Mouse (Mus musculus) limb, embryonic 12.5 days (tissue): ENCODE results near the gene Ppp2r5c. TPM values are rescaled to one million over a fixed set of nuclear protein-coding genes. Genes with fewer than 3 reads are reported as not detected.

Source experiments
- ATAC-seq: fragments of 200-750 bp; cut with Nextera tagmentation; 2 replicates; pipeline ENCODE4 v1.8.0; 2017; ENCODE audit warnings: low read depth, moderate TSS enrichment; ENCODE audit not compliant: insufficient number of reproducible peaks, insufficient read depth, low FRiP score, low TSS enrichment
- H3K27ac ChIP-seq: fragments of 300-500 bp; sonication (generic); 2 replicates; pipeline ENCODE4 v1.5.1; 2016; ENCODE audit warnings: mild to moderate bottlenecking, moderate library complexity
- H3K27me3 ChIP-seq: fragments of 300-500 bp; sonication (generic); 2 replicates; pipeline ENCODE4 v1.6.1; 2016; ENCODE audit warnings: mild to moderate bottlenecking, moderate library complexity
- H3K36me3 ChIP-seq: fragments of 300-500 bp; sonication (generic); 2 replicates; pipeline ENCODE4 v1.6.1; 2016; ENCODE audit warnings: mild to moderate bottlenecking, moderate library complexity
- H3K4me1 ChIP-seq: fragments of 300-500 bp; sonication (generic); replicated peaks from 2 replicates; pipeline ENCODE4 v1.6.1; 2016
- H3K4me2 ChIP-seq: fragments of 300-500 bp; sonication (generic); 2 replicates; pipeline ENCODE4 v1.6.1; 2016; ENCODE audit warnings: mild to moderate bottlenecking, moderate library complexity
- H3K4me3 ChIP-seq: fragments of 300-500 bp; sonication (generic); replicated peaks from 2 replicates; pipeline ENCODE4 v1.5.1; 2016; ENCODE audit warnings: mild to moderate bottlenecking
- H3K9ac ChIP-seq: fragments of 300-500 bp; sonication (generic); replicated peaks from 2 replicates; pipeline ENCODE4 v1.6.1; 2016; ENCODE audit warnings: mild to moderate bottlenecking, moderate library complexity
- H3K9me3 ChIP-seq: fragments of 300-500 bp; sonication (generic); 2 replicates; pipeline ENCODE4 v1.6.1; 2016; ENCODE audit warnings: mild to moderate bottlenecking, moderate library complexity
- WGBS: fragments of 180-500 bp; shearing (Covaris S2); methylation state at CpG from one replicate; pipeline ENCODE4 v1.1.7; 2016; 5-methylcytosine and 5-hydroxymethylcytosine counted together
- polyA plus RNA-seq: library from polyadenylated mRNA; unstranded; fragments of >200 nt; fragmentation: Nextera tagmentation; extraction: Ambion mirVana; gene quantifications from 2 replicates; pipeline ENCODE4 v1.2.1, GENCODE M21; 2016

Gene Ppp2r5c
- polyA plus RNA-seq, 1 experiment from 2014 or later = 153 TPM

DNA sequence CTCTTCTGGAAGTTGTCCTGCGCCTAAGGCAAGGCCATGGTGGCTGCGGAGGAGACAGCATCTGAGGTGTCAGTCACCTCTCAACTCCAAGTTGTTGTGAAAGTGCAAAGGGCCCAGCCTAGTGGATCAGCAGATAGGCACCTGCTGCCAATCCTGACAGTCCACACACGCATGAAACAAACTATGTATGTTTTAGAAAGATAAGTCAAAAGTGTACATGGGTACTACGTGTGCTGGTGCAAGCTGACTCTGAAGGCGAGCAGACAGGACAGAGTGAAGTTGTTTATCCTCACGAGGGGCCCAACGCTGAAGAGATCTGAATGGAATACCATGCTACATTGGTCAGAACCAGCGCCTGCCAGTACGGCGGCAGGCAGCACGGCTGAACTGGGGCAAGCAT is 117.9 kb downstream of the Ppp2r5c start:
- Histone ChIP-seq H3K27ac (no peak overlapping the region), H3K4me3 (no peak overlapping the region), H3K4me1 (no peaks in the 10 kb centered on the region), H3K9ac (no peak overlapping the region), H3K9me3 (no peaks in the 10 kb centered on the region), H3K27me3 (no peaks in the 10 kb centered on the region), H3K36me3 (peaks cover 93% of the 10 kb centered on the region), H3K4me2 (no peak overlapping the region)
- WGBS = 91% methylated on average over 11 of the region's 11 CpGs
- no peak for ATAC-seq

DNA sequence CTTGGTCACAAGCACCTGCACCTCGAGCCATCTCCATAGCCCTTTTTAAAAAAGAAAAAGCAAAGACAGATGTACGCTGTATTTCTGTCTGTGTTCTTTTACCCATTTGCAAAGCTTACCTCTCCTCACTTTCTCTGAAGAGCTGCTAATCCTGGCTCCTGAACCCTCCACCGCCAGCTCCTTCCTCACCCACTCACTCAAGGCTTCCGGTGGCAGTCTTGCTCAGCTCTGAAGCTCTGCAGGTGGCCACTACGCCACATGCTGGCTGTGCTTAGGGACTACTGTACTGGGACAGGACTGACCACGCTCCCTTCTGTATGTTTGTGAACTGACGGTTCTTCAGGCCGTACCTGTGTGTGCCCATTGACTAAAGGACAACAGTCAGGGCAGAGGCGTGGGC is 119.4 kb downstream of the Ppp2r5c start:
- no peak for ATAC-seq
- peaks cover 93% of the 10 kb centered on the region for H3K36me3 ChIP-seq
- WGBS = 90% methylated on average over 9 of the region's 9 CpGs

DNA sequence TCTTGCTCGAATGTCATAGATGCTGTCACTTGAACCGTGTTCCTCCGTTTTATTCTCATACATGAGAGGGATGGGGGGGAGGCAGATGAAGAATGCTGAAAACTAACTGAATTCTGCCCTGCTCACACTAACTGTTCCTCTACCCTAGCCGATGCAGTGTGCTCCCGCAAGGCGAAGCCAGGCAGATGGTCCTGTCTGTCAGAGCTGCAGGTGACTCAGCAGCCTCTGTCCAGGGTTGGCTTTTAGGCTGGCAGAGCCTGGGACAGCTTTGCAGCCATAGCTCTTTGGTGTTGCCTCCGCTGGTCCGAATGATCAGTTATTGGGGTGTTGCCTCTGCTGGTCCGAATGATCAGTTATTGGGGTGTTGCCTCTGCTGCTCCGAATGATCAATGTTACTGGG is 124.1 kb downstream of the Ppp2r5c start:
- H3K27me3 ChIP-seq = no peaks in the 10 kb centered on the region
- no peak overlapping the region for H3K4me2 ChIP-seq
- WGBS = 94% methylated on average over 10 of the region's 10 CpGs

More for the DNA sequence above, 119.4 kb downstream of the Ppp2r5c start:
- Histone ChIP-seq H3K9ac (no peak overlapping the region), H3K4me3 (no peak overlapping the region), H3K4me2 (no peak overlapping the region), H3K4me1 (no peaks in the 10 kb centered on the region), H3K9me3 (no peaks in the 10 kb centered on the region), H3K27me3 (no peaks in the 10 kb centered on the region), H3K27ac (no peak overlapping the region)

DNA sequence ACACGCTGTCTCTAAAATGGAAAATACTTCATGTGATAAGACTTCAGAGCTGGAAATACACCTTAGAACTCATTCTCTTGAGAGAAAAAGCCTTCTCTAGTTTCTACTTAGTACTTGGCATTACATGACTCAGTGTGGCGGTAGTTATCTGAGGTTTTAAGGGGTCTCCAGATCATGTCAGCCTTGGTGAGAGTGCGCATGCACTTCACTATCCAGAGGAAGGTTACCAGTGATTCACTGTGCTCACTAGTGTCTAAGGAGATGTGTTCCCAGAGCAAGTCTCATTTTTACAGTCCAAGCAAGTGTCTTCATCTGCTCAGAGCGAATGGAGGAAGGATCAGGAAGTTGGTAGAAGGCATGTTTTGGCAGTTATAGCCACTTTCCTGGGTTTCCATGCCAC is 125.4 kb downstream of the Ppp2r5c start:
- no peak overlapping the region for H3K27ac ChIP-seq
- WGBS = 99% methylated on average over 4 of the region's 4 CpGs
- H3K4me1 ChIP-seq = no peaks in the 10 kb centered on the region
- peaks cover 85% of the 10 kb centered on the region for H3K36me3 ChIP-seq
- no peak overlapping the region for H3K4me3 ChIP-seq
- H3K9ac ChIP-seq = no peak overlapping the region
- no peaks in the 10 kb centered on the region for H3K9me3 ChIP-seq
- H3K27me3 ChIP-seq = no peaks in the 10 kb centered on the region
- no peak for ATAC-seq
- H3K4me2 ChIP-seq = no peak overlapping the region

More for the DNA sequence above, 124.1 kb downstream of the Ppp2r5c start:
- ATAC-seq = no peak
- Histone ChIP-seq H3K36me3 (peaks cover 98% of the 10 kb centered on the region), H3K9ac (no peak overlapping the region), H3K4me3 (no peak overlapping the region), H3K4me1 (no peaks in the 10 kb centered on the region), H3K9me3 (no peaks in the 10 kb centered on the region), H3K27ac (no peak overlapping the region)

DNA sequence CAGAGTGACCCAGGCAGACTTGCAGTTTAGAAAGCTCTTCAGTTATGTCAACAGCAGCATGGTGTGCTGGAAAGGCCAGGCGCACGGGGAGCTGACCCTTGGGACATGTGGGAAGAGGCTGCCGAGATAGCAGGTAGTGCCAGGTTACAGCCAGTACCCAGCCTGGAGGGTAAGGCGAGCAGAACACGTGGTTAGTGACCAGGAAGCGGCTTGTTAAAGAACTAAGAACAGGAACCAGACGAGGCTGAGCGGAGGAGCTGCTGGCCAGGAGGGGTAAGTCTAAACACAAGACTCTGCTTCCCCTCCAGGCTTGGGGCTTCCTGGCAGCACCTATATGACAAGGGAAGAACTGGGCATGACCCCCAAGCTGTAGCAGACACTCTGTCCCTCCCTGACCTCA is 126.7 kb downstream of the Ppp2r5c start:
- H3K4me1 ChIP-seq = no peaks in the 10 kb centered on the region
- no peaks in the 10 kb centered on the region for H3K9me3 ChIP-seq
- WGBS = 79% methylated on average over 8 of the region's 8 CpGs
- no peak for ATAC-seq
- H3K27me3 ChIP-seq = no peaks in the 10 kb centered on the region
- H3K27ac ChIP-seq = no peak overlapping the region
- H3K4me3 ChIP-seq = no peak overlapping the region
- H3K9ac ChIP-seq = no peak overlapping the region
- peaks cover 78% of the 10 kb centered on the region for H3K36me3 ChIP-seq
- H3K4me2 ChIP-seq = no peak overlapping the region

DNA sequence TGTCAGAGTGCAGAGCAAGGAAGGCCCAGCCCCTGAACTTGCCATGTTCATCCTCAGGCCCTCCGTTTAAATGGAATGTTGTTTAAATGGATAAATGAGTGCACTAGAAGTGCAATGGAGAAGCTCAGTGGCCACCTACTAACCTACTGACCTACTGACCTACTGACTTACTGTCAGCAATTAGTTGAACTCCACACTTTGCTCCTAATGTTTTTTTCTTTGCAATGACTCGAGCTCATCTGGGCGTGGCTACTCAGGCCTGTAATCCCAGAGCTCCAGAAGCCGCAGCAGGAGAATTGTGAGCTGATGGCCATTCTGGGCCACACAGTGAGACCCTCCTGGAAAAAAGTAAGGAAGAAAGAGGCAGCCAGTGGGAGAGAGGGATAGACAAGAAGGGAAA is 129.0 kb downstream of the Ppp2r5c start:
- H3K4me1 ChIP-seq = no peaks in the 10 kb centered on the region
- no peak overlapping the region for H3K9ac ChIP-seq
- no peak overlapping the region for H3K4me2 ChIP-seq
- H3K27me3 ChIP-seq = no peaks in the 10 kb centered on the region
- no peak overlapping the region for H3K4me3 ChIP-seq
- H3K36me3 ChIP-seq = peaks cover 69% of the 10 kb centered on the region
- H3K9me3 ChIP-seq = no peaks in the 10 kb centered on the region
- no peak overlapping the region for H3K27ac ChIP-seq
- 61% methylated on average over 4 of the region's 4 CpGs for WGBS
- no peak for ATAC-seq

DNA sequence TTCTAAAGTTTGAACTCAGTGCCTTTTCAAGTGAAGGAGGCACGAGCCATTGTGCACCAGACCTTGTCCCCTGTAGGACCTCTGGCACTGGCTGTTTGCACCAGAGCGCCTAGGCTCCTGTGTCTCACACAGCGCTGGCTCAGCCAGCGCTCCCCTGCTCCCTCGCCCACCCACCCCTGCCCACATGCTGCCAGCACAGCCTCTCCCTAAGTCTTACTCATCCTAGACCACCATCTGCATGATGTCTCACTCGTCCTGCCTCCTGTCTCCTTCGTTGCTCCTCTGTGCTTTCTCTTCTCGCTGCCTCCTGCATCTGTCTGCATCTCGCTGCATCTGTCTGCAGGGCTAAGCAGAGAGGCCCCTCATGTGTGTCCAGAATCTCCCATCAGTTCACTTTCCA is 131.4 kb downstream of the Ppp2r5c start:
- peaks cover 52% of the 10 kb centered on the region for H3K36me3 ChIP-seq
- WGBS = 88% methylated on average over 9 of the region's 9 CpGs
- H3K4me1 ChIP-seq = no peaks in the 10 kb centered on the region
- no peak overlapping the region for H3K4me2 ChIP-seq
- H3K9me3 ChIP-seq = no peaks in the 10 kb centered on the region
- no peak for ATAC-seq
- H3K4me3 ChIP-seq = no peak overlapping the region
- no peaks in the 10 kb centered on the region for H3K27me3 ChIP-seq
- no peak overlapping the region for H3K27ac ChIP-seq
- no peak overlapping the region for H3K9ac ChIP-seq

DNA sequence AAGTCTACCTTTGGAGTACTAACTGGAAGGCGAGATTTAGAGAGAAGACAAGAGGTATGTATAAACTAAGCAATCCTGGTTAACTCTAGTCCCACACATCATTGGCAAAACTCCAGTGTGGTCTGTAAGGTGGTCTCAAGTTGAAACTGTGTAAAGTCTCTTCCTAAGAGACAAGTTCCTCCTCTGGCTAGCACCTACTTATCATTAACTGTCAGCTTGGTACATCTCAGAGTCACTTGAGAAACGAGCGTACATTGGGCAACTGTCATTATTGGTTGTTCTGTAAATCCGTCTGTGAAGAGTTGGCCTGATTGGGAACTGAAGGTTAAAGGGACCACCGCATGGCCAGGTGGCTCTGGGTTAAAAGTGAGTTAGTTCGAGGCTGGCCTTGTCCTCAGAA is 141.7 kb downstream of the Ppp2r5c start:
- H3K9me3 ChIP-seq = no peaks in the 10 kb centered on the region

DNA sequence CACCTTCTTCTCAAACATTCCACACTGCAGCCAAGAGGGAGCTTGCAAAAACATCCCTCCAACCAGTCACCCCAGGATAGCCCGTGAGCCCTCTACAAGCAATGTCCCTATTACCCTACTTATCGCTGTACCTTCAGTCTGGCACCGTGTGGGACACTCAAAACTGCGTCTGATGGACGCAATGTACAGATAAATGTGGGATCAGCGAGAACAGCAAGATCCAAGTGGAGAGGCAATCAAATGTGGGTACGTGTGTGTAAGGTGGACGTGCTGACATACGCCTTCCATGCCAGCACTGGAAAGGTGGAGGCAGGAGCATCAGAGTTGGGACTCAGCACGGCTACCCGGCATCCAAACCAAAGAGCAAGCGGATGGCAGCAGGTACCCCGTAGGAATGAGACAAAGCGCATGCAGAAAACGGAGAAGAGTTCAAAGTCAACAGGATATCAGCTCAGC is 143.9 kb downstream of the Ppp2r5c start:
- Histone ChIP-seq H3K4me1 (peaks cover 13% of the 10 kb centered on the region), H3K9ac (peak overlapping the region; percentile 88), H3K27ac (peak overlapping the region; percentile 87), H3K27me3 (no peaks in the 10 kb centered on the region), H3K36me3 (no peaks in the 10 kb centered on the region), H3K9me3 (no peaks in the 10 kb centered on the region), H3K4me2 (peak overlapping the region; percentile 98), H3K4me3 (peak overlapping the region; percentile 83)
- WGBS = 2% methylated on average over 15 of the region's 15 CpGs
- ATAC-seq = peak; percentile 2; the same call in 1 of the 2 replicates

More for the DNA sequence above, 141.7 kb downstream of the Ppp2r5c start:
- H3K4me3 ChIP-seq = no peak overlapping the region
- ATAC-seq = no peak
- WGBS = 83% methylated on average over 6 of the region's 6 CpGs
- H3K36me3 ChIP-seq = no peaks in the 10 kb centered on the region
- H3K4me1 ChIP-seq = peaks cover 13% of the 10 kb centered on the region
- no peak overlapping the region for H3K27ac ChIP-seq
- no peak overlapping the region for H3K4me2 ChIP-seq
- no peak overlapping the region for H3K9ac ChIP-seq
- no peaks in the 10 kb centered on the region for H3K27me3 ChIP-seq

DNA sequence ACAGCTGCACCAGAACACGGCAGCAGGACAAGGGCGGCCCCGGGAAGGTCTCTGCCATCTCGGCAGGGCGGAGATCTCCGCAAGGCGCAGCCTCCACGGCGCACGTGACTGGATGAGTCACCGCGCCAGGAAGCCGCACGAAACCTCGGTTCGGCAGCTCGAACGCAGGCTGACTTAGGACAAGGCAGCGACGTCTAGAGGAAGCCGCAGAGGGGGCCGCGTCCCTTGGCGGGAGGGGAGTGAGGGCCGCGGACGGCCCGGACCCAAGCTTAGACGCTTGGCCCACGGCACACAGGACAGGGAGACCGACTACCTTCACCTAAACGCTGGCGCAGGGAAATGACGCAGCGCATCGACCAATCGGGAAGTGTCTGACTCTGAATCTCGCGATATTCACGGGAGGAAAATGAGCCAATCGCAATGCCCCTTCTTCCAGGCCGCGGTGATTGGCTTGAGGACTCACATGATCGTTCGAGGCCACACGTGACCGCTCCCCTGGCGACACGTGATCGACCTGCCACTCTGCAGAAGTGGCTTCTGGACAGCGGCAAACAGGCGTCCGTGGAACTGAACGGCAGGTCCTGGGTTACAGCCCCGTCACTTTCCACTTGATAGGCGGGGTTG is 144.5 kb downstream of the Ppp2r5c start:
- Histone ChIP-seq H3K4me2 (peak overlapping the region; percentile 98), H3K36me3 (no peaks in the 10 kb centered on the region), H3K9ac (peak overlapping the region; percentile 88), H3K4me1 (peaks cover 13% of the 10 kb centered on the region), H3K27me3 (no peaks in the 10 kb centered on the region), H3K27ac (peak overlapping the region; percentile 87), H3K9me3 (no peaks in the 10 kb centered on the region), H3K4me3 (peak overlapping the region; percentile 83)
- ATAC-seq = peak; percentile 97
- WGBS = under 1% methylated on average over 56 of the region's 56 CpGs

DNA sequence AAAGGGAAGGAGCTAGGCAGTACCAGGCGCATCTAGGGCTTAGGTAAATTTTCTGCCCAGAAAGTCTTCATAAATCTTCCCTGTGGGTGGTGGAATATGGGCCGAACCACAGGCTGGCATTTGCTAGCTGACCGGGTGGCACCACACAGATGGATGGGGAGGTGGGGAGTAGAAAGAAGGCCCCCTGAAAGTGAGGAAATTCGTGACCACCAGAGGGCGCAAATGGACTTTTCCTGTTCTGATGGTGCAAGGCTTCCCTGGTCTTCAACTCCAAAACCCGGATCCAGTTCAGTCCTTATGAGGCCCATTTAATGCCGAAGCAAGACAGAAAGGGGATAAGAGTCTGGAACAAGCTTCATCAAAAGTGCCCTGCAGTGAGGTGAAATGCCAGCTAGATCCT is 151.6 kb downstream of the Ppp2r5c start:
- no peaks in the 10 kb centered on the region for H3K9me3 ChIP-seq
- H3K27ac ChIP-seq = no peak overlapping the region
- no peak for ATAC-seq
- whole genome bisulfite sequencing = 10% methylated on average over 7 of the region's 7 CpGs
- peaks cover 18% of the 10 kb centered on the region for H3K4me1 ChIP-seq
- H3K4me2 ChIP-seq = no peak overlapping the region
- peaks cover 3% of the 10 kb centered on the region; the same call in 1 of the 2 replicates for H3K27me3 ChIP-seq
- no peaks in the 10 kb centered on the region for H3K36me3 ChIP-seq
- no peak overlapping the region for H3K4me3 ChIP-seq
- no peak overlapping the region for H3K9ac ChIP-seq

DNA sequence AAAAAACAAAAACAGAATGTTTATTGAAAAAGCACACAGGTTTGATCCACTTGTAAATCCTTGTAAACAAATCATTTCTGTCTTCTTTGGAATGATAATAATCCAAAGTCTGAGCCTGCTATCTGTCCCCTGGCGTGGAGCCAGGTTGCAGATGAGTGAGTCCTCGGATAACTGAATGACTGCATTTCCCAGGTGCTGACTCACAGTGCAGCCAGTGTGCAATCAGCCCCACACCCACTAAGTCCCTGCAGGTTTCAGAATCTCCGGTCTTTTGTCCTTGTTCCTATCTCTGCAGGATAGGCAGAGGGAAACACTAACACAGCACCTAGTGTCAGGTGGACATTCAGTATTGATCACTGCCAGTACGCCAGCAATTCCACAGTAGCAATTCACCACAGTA is 152.9 kb downstream of the Ppp2r5c start:
- ATAC-seq = no peak
- Histone ChIP-seq H3K9me3 (no peaks in the 10 kb centered on the region), H3K9ac (no peak overlapping the region), H3K27ac (no peak overlapping the region), H3K4me1 (peaks cover 24% of the 10 kb centered on the region), H3K4me3 (no peak overlapping the region), H3K27me3 (peaks cover 3% of the 10 kb centered on the region; the same call in 1 of the 2 replicates), H3K36me3 (no peaks in the 10 kb centered on the region), H3K4me2 (no peak overlapping the region)
- 71% methylated on average over 4 of the region's 4 CpGs for whole genome bisulfite sequencing
